Mouse (Mus musculus): ENCODE measurements around the gene Sh3bp2.

DNA sequence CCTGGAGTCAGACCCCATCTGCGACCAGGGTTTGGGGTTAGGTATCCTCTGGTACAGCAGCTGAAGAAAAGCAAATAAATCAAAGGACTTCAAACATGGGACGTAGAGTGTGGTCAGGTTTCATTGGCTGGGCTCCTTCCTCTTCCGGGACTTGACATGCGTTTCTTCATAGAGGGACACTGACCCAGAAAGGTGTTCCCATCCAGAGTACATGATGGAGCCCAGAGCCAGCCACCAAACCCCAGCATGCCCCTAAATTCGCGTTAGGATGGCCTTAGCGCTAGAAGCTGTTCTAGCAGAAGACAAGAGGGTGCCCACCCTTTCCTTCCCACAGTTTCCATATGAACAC, 11.4 kb upstream of the Sh3bp2 start:
- no peak for TF ChIP-seq CTCF (conservative IDR thresholded peaks at IDR 0.05; ENCODE audit: low read length)
- no peak for TF ChIP-seq NANOG (IDR thresholded peaks at IDR 0.05; ENCODE audit: borderline replicate concordance, low read length)
- no peak for TF ChIP-seq POU5F1 (IDR thresholded peaks at IDR 0.05; ENCODE audit: borderline replicate concordance, low read length)

Measured in E14TG2a.4 (cell line).